Mouse (Mus musculus) erythroid progenitor cell, adult 5-6 weeks (primary cell): ENCODE measurements around the gene Fshr. TPM values are rescaled to one million over a fixed set of nuclear protein-coding genes. Genes with fewer than 3 reads are reported as not detected.

Experiments
- ATAC-seq: replicated peaks from 2 replicates; pipeline ENCODE4 v1.8.0; 2016; ENCODE audit warnings: moderate number of reproducible peaks, mild to moderate bottlenecking, moderate TSS enrichment, inconsistent platforms; ENCODE audit not compliant: poor library complexity, low FRiP score, severe bottlenecking
- total RNA-seq, 2 experiments: library from RNA; stranded (forward) in 1 of 2; stranded (reverse) in 1 of 2; fragments of 150-400 nt in 1 of 2; fragments of 186-747, 209-891 nt in 1 of 2; gene quantifications; 2 replicates each; pipeline versions ENCODE4 v1.2.3 to v1.2.4; 2015 to 2017; ENCODE audit warnings: low replicate concordance in 2 of 2

Fshr gene
- total RNA-seq, 2 experiments from 2014 or later = not detected

- ATAC-seq = no peak
Measured at GRCm38 (mm10) chr17:89036723-89037122, 163.8 kb downstream of the Fshr start.

GRCm38 (mm10) chr17:89036049-89036448 is 164.4 kb downstream of the Fshr start:
- ATAC-seq = no peak

GRCm38 (mm10) chr17:89034627-89035026 is 165.8 kb downstream of the Fshr start:
- no peak for ATAC-seq

GRCm38 (mm10) chr17:89032981-89033380 is 167.5 kb downstream of the Fshr start:
- ATAC-seq = no peak

GRCm38 (mm10) chr17:89019518-89019917 is 181.0 kb downstream of the Fshr start:
- ATAC-seq = no peak

GRCm38 (mm10) chr17:89017002-89017401 is 183.5 kb downstream of the Fshr start:
- no peak for ATAC-seq

GRCm38 (mm10) chr17:89013691-89014090 is 186.8 kb downstream of the Fshr start:
- no peak for ATAC-seq

- no peak for ATAC-seq
Measured at GRCm38 (mm10) chr17:89009117-89009516, 191.4 kb downstream of the Fshr start.

- no peak for ATAC-seq
Measured at GRCm38 (mm10) chr17:89008680-89009079, 191.8 kb downstream of the Fshr start.

- ATAC-seq = no peak
Measured at GRCm38 (mm10) chr17:89005959-89006358, 194.5 kb downstream of the Fshr start.

- no peak for ATAC-seq
Measured at GRCm38 (mm10) chr17:88999907-89000306, 200.6 kb downstream of the Fshr start.

GRCm38 (mm10) chr17:88998243-88998642 is 202.2 kb downstream of the Fshr start:
- ATAC-seq = no peak

GRCm38 (mm10) chr17:88991238-88991637 is 209.2 kb downstream of the Fshr start:
- ATAC-seq = no peak

GRCm38 (mm10) chr17:88980708-88981355 is 219.6 kb downstream of the Fshr start:
- ATAC-seq = no peak

- ATAC-seq = no peak
Measured at GRCm38 (mm10) chr17:88974538-88974937, 225.9 kb downstream of the Fshr start.

- no peak for ATAC-seq
Measured at GRCm38 (mm10) chr17:88966028-88966427, 234.4 kb downstream of the Fshr start.

- ATAC-seq = no peak
Measured at GRCm38 (mm10) chr17:88954011-88954410, 246.5 kb downstream of the Fshr start.

GRCm38 (mm10) chr17:88938153-88938681 is 262.3 kb downstream of the Fshr start:
- ATAC-seq = no peak

GRCm38 (mm10) chr17:88937341-88938152 is 262.9 kb downstream of the Fshr start:
- no peak for ATAC-seq

- ATAC-seq = no peak
Measured at GRCm38 (mm10) chr17:88936941-88937340, 263.5 kb downstream of the Fshr start.
